Mouse (Mus musculus) CH12.LX (cell line): ENCODE measurements around the gene Tmem222. TPM values are rescaled to one million over a fixed set of nuclear protein-coding genes. Genes with fewer than 3 reads are reported as not detected.

Experiments
- DNase-seq: peaks from one replicate; pipeline ENCODE4 v3.0.0-alpha.2; 2013; ENCODE audit errors: extremely low read depth
- H3K27ac ChIP-seq: 2 replicates; pipeline ENCODE4 v1.5.1; 2012; ENCODE audit warnings: low read depth, mild to moderate bottlenecking, control low read depth, moderate library complexity; ENCODE audit not compliant: insufficient read depth
- H3K27me3 ChIP-seq: replicated peaks from 2 replicates; pipeline ENCODE3; 2012; ENCODE audit warnings: inconsistent platforms
- H3K36me3 ChIP-seq, 2 experiments: replicated peaks in 1 of 2; 2 replicates each; pipeline versions ENCODE3 to v1.6.1; 2012; ENCODE audit warnings: inconsistent platforms in 1 of 2, low read length in 1 of 2, mild to moderate bottlenecking in 1 of 2, mixed read lengths in 1 of 2, moderate library complexity in 1 of 2; ENCODE audit not compliant: control insufficient read depth in 1 of 2, insufficient read depth in 1 of 2
- H3K4me1 ChIP-seq, 2 experiments: 2 replicates each; pipeline ENCODE4 v1.6.1; 2012; ENCODE audit warnings: inconsistent platforms in 1 of 2, moderate library complexity in 1 of 2; ENCODE audit not compliant: insufficient read depth in 2 of 2, control insufficient read depth in 1 of 2
- H3K4me2 ChIP-seq: 2 replicates; pipeline ENCODE4 v1.6.1; 2012; ENCODE audit warnings: low read depth, mild to moderate bottlenecking, control low read depth; ENCODE audit not compliant: poor library complexity, insufficient read depth, severe bottlenecking
- H3K4me3 ChIP-seq, 3 experiments: fragments of 150-350 bp in 1 of 3; sonication (generic) in 1 of 3; replicated peaks in 1 of 3; 2 replicates each; pipeline versions ENCODE3 to v1.5.1; 2011 to 2012; ENCODE audit warnings: low read depth in 2 of 3, low read length in 2 of 3, mild to moderate bottlenecking in 2 of 3, moderate library complexity in 2 of 3, control low read depth in 1 of 3, improper control_type of control experiment in 1 of 3, inconsistent platforms in 1 of 3, mixed read lengths in 1 of 3; ENCODE audit not compliant: poor library complexity in 1 of 3
- H3K79me2 ChIP-seq: replicated peaks from 2 replicates; pipeline ENCODE4 v1.6.1; 2012; ENCODE audit warnings: mild to moderate bottlenecking, moderate library complexity; ENCODE audit not compliant: control insufficient read depth, poor library complexity, insufficient read depth, severe bottlenecking; ENCODE audit errors: extremely low read depth
- H3K9ac ChIP-seq: 2 replicates; pipeline ENCODE4 v1.6.1; 2012; ENCODE audit warnings: low read depth, mild to moderate bottlenecking, control low read depth, moderate library complexity; ENCODE audit not compliant: insufficient read depth
- H3K9me3 ChIP-seq: replicated peaks from 2 replicates; pipeline ENCODE3; 2012; ENCODE audit warnings: low read length, inconsistent platforms, mixed read lengths
- CHD1 ChIP-seq: IDR thresholded peaks from 2 replicates; pipeline ENCODE4 v1.6.1; 2012; ENCODE audit warnings: low read depth, low read length, improper control_type of control experiment, inconsistent platforms
- CTCF ChIP-seq, 2 experiments: IDR thresholded peaks in 1 of 2; conservative IDR thresholded peaks in 1 of 2; 2 replicates each; pipeline ENCODE4 v1.5.1; 2011 to 2012; ENCODE audit warnings: low read depth in 2 of 2, low read length in 2 of 2, improper control_type of control experiment in 1 of 2, inconsistent platforms in 1 of 2, mild to moderate bottlenecking in 1 of 2, moderate library complexity in 1 of 2
- GABPA ChIP-seq: IDR thresholded peaks from 2 replicates; pipeline ENCODE4 v1.6.1; 2012; ENCODE audit warnings: low read depth, low read length, improper control_type of control experiment, inconsistent platforms; ENCODE audit not compliant: insufficient replicate concordance
- IRF4 ChIP-seq: IDR thresholded peaks from 2 replicates; pipeline ENCODE4 v1.6.1; 2014; ENCODE audit warnings: low read depth, mild to moderate bottlenecking, inconsistent platforms, low read length, improper control_type of control experiment
- KAT2A ChIP-seq: IDR thresholded peaks from 2 replicates; pipeline ENCODE4 v1.6.1; 2012; ENCODE audit warnings: low read length, improper control_type of control experiment, inconsistent platforms; ENCODE audit not compliant: insufficient replicate concordance
- MAX ChIP-seq: IDR thresholded peaks from 2 replicates; pipeline ENCODE4 v1.6.1; 2011; ENCODE audit warnings: low read length, improper control_type of control experiment
- MAZ ChIP-seq: IDR thresholded peaks from 2 replicates; pipeline ENCODE4 v1.6.1; 2012; ENCODE audit warnings: low read depth, mild to moderate bottlenecking, inconsistent platforms, low read length, improper control_type of control experiment, moderate library complexity
- MEF2A ChIP-seq: IDR thresholded peaks from 2 replicates; pipeline ENCODE4 v1.6.1; 2014; ENCODE audit warnings: low read depth, mild to moderate bottlenecking, inconsistent platforms, low read length, improper control_type of control experiment, borderline replicate concordance
- NELFE ChIP-seq: IDR thresholded peaks from 2 replicates; pipeline ENCODE4 v1.6.1; 2011; ENCODE audit warnings: low read depth, low read length, improper control_type of control experiment
- NRF1 ChIP-seq: IDR thresholded peaks from 2 replicates; pipeline ENCODE4 v1.6.1; 2014; ENCODE audit warnings: low read depth, mild to moderate bottlenecking, inconsistent platforms, low read length, improper control_type of control experiment, moderate library complexity
- RAD21 ChIP-seq: IDR thresholded peaks from 2 replicates; pipeline ENCODE4 v1.6.1; 2011; ENCODE audit warnings: low read depth, mild to moderate bottlenecking, low read length, improper control_type of control experiment, moderate library complexity
- TBP ChIP-seq: conservative IDR thresholded peaks from 2 replicates; pipeline ENCODE4 v1.6.1; 2011; ENCODE audit warnings: low read depth, low read length, improper control_type of control experiment
- TCF12 ChIP-seq: IDR thresholded peaks from 2 replicates; pipeline ENCODE4 v1.6.1; 2014; ENCODE audit warnings: low read depth, mild to moderate bottlenecking, inconsistent platforms, low read length, improper control_type of control experiment
- UBTF ChIP-seq: IDR thresholded peaks from 2 replicates; pipeline ENCODE4 v1.6.1; 2012; ENCODE audit warnings: low read depth, mild to moderate bottlenecking, inconsistent platforms, low read length, improper control_type of control experiment, moderate library complexity
- ZC3H11A ChIP-seq: IDR thresholded peaks from 2 replicates; pipeline ENCODE4 v1.6.1; 2012; ENCODE audit warnings: low read depth, mild to moderate bottlenecking, inconsistent platforms, low read length, improper control_type of control experiment
- ZNF384 ChIP-seq: IDR thresholded peaks from 2 replicates; pipeline ENCODE4 v1.6.1; 2012; ENCODE audit warnings: low read depth, low read length, improper control_type of control experiment, inconsistent platforms
- dilution Hi-C: fragments of 300-500 bp; cut with MboI; formaldehyde crosslinking; loops from 2 replicates; pipeline ENCODE4 v1.14.3; 2020; ENCODE audit warnings: low sequenced_read_pairs; ENCODE audit not compliant: extremely low pct_unique_long_range_greater_than_20kb, extremely low pct_ligation_motif_present
- in situ Hi-C: fragments of 300-500 bp; cut with MboI; formaldehyde crosslinking; loops from 3 replicates; pipeline ENCODE4 v1.14.3; 2019; ENCODE audit warnings: low sequenced_read_pairs, low pct_ligation_motif_present, low pct_unique_long_range_greater_than_20kb, mixed read lengths
- polyA plus RNA-seq: library from polyadenylated mRNA; unstranded; fragments of >175 nt; gene quantifications from 2 replicates; pipeline ENCODE4 v1.2.1, GENCODE M21; 2012; ENCODE audit warnings: low read depth; ENCODE audit not compliant: insufficient read length
- total RNA-seq, 2 experiments: library from RNA; depleted of rRNA; stranded (reverse); fragments of 300-350 nt in 1 of 2; fragments of >200 nt in 1 of 2; gene quantifications; 2 replicates each; pipeline ENCODE4 v1.2.3; 2012 to 2014

Tmem222 gene
- total and polyA plus RNA-seq, 3 experiments, result 64.8 to 95.7 (median 73.2) TPM

DNA sequence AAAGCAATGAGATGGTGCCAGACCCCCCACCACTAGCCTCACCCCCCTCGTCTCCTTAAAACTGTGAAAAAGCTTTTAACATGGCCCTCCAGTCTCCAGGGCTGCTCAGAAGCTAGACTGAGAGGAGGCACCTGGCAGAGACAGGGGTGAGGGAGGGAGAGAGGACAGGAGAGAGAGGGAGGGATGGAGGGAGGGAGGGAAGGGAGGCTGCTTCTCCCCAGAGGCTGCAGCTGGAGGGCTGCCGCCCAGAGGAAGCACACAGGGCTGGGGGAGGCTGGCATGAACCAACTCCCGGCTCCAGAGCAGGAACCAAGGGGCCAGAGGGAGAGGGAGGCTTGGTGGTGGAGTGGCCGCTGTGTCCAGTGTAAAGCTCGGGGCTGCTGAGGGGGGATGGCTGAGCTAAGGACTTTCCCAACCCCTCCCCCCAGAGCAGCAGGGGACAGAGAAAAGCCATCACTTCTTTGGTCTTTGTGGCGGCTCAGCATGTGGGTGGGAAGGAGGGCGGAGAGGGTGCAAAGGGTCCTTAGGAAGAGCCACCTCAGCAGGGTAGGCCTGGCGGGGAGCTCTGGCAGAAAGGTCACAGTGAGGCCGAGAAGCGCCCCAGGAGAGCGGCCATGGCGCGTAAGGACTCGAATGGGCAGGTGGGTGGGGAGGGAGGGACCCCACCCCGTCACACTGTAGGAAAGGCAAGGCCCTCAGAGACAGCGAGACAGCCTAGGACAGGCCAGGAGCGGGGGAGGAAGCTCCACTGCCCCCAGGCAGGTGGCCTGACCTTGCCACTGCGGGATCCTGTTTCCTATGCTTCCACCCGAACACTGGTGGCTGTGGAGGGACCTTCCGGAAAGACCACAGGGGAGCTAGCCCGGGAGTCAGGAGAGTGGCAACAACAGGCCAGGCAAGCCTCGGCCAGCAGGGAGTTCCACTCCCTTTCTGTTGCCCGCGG, 15.6 kb upstream of the Tmem222 start:
- Histone ChIP-seq H3K4me2 (no peak overlapping the region), H3K9me3 (no peaks in the 10 kb centered on the region), H3K4me1 (peaks cover 9 to 58% of the 10 kb centered on the region in 2 experiments), H3K79me2 (no peaks in the 10 kb centered on the region), H3K4me3 (no peak overlapping the region), H3K27me3 (no peaks in the 10 kb centered on the region), H3K27ac (no peak overlapping the region), H3K9ac (no peak overlapping the region), H3K36me3 (peaks cover 23 to 47% of the 10 kb centered on the region in 2 experiments)
- DNase-seq, result no peak
- TF ChIP-seq TCF12, result no peak
- TF ChIP-seq IRF4, result no peak
- TF ChIP-seq KAT2A, result no peak
- no peak for TF ChIP-seq MAZ
- TF ChIP-seq UBTF, result no peak
- no peak for TF ChIP-seq CHD1
- no peak for TF ChIP-seq TBP
- TF ChIP-seq MEF2A, result no peak
- no peak for TF ChIP-seq MAX
- no peak for TF ChIP-seq ZC3H11A
- no peak for TF ChIP-seq CTCF (conservative IDR thresholded peaks at IDR 0.05 in 1 of 2, IDR thresholded peaks at IDR 0.05 in 1 of 2; ENCODE audit: low read depth in 2 of 2, low read length in 2 of 2)
- TF ChIP-seq NRF1, result no peak
- no peak for TF ChIP-seq NELFE
- no peak for TF ChIP-seq GABPA
- TF ChIP-seq ZNF384, result no peak
- no peak for TF ChIP-seq RAD21
- in situ Hi-C loops, result no loop called here
- dilution Hi-C loops, result no loop called here

DNA sequence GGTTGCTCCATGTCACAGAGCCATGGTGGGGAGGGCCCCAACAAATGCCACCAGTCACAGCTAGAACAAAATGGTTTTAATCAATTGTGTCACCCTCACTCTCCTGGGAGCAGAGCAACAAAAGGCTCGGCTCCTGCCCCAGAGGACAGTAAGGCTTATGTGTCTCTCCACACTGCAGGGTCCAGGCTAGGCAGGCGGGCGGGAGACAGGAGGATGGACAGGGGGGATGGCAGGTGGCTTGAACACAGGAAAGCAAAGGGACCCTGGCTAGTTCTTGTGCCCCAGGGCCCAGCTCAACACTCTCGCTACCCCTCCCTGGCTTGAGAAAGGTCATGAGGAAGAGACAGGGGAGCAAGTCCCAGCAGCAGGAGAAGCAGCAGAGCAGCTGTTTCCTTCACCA, 14.8 kb upstream of the Tmem222 start:
- no peak for TF ChIP-seq KAT2A
- peaks cover 7 to 50% of the 10 kb centered on the region in 2 experiments for H3K4me1 ChIP-seq
- peaks cover 22 to 44% of the 10 kb centered on the region in 2 experiments for H3K36me3 ChIP-seq
- dilution Hi-C loops, result no loop called here
- no peak overlapping the region for H3K27ac ChIP-seq
- no peak overlapping the region for H3K4me3 ChIP-seq
- in situ Hi-C loops, result no loop called here
- H3K9me3 ChIP-seq, result no peaks in the 10 kb centered on the region
- H3K4me2 ChIP-seq, result no peak overlapping the region
- no peaks in the 10 kb centered on the region for H3K27me3 ChIP-seq
- H3K79me2 ChIP-seq, result no peaks in the 10 kb centered on the region
- no peak for DNase-seq
- no peak overlapping the region for H3K9ac ChIP-seq
